Mouse (Mus musculus) ES-Bruce4 (cell line): ENCODE data around the gene Mical2. TPM values are rescaled to one million over a fixed set of nuclear protein-coding genes. Genes with fewer than 3 reads are reported as not detected.

Experiments used
- H3K27ac ChIP-seq: 2 replicates; pipeline ENCODE4 v1.5.1; 2012; ENCODE audit warnings: low read length, inconsistent platforms; ENCODE audit not compliant: insufficient read depth
- H3K27me3 ChIP-seq: 2 replicates; pipeline ENCODE4 v1.6.1; 2012; ENCODE audit warnings: mild to moderate bottlenecking, low read length, inconsistent platforms; ENCODE audit not compliant: control insufficient read depth, poor library complexity, insufficient read depth, severe bottlenecking
- H3K36me3 ChIP-seq: 2 replicates; pipeline ENCODE4 v1.6.1; 2012; ENCODE audit warnings: inconsistent platforms, mild to moderate bottlenecking, low read length, moderate library complexity; ENCODE audit not compliant: control insufficient read depth, poor library complexity, insufficient read depth, severe bottlenecking
- H3K4me1 ChIP-seq: one replicate; pipeline ENCODE4 v1.8.1; 2011; ENCODE audit warnings: low read length; ENCODE audit not compliant: control insufficient read depth, insufficient read depth
- H3K4me3 ChIP-seq: 2 replicates; pipeline ENCODE4 v1.5.1; 2011; ENCODE audit warnings: low read depth, mild to moderate bottlenecking, low read length
- H3K9ac ChIP-seq: 2 replicates; pipeline ENCODE4 v1.6.1; 2012; ENCODE audit warnings: low read depth, mild to moderate bottlenecking, inconsistent platforms; ENCODE audit not compliant: poor library complexity, severe bottlenecking
- H3K9me3 ChIP-seq: replicated peaks from 2 replicates; pipeline ENCODE4 v1.6.1; 2012; ENCODE audit warnings: mild to moderate bottlenecking, low read length, inconsistent platforms; ENCODE audit not compliant: control insufficient read depth, poor library complexity, insufficient read depth, severe bottlenecking
- CTCF ChIP-seq: IDR thresholded peaks from one replicate; pipeline ENCODE4 v1.8.1; 2011; ENCODE audit warnings: low read depth, low read length
- EP300 ChIP-seq: IDR thresholded peaks from 2 replicates; pipeline ENCODE4 v1.6.1; 2011; ENCODE audit warnings: low read depth, low read length; ENCODE audit not compliant: insufficient read depth
- POLR2A ChIP-seq: IDR thresholded peaks from one replicate; pipeline ENCODE4 v1.8.1; 2011; ENCODE audit warnings: low read length; ENCODE audit not compliant: insufficient read depth
- polyA plus RNA-seq: library from polyadenylated mRNA; stranded (reverse); fragments of >200 nt; gene quantifications from 2 replicates; pipeline ENCODE4 v1.2.4, GENCODE M21; 2011; ENCODE audit warnings: low read depth; ENCODE audit not compliant: missing spikeins, insufficient read depth, insufficient read length

Mical2 gene
- polyA plus RNA-seq, 1 experiment, result 2.4 TPM

DNA sequence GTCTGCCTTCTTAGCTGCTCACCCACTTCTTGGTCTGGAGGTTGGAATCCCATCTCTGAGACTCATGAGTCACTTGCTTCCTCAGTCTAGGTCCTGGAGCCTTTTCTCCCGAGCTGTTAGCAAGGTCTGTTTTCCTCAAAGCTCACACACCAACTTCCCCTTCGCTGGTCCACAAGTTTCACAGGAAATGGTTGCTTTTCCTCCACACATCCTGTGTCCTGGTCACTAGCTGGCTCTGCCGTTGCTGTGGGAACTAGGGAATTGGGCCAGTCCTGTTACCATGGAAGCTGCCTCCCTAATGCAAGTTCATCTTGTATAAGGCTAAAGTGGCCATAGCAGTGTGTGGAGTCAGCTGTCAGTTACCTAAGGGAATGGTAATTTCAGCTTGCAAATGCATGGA, 12.2 kb downstream of the Mical2 start:
- Histone ChIP-seq H3K4me1 (no peaks in the 10 kb centered on the region), H3K27ac (no peak overlapping the region), H3K27me3 (no peaks in the 10 kb centered on the region), H3K36me3 (no peaks in the 10 kb centered on the region), H3K4me3 (no peak overlapping the region), H3K9me3 (no peaks in the 10 kb centered on the region), H3K9ac (no peak overlapping the region)
- TF ChIP-seq EP300 (no peak), POLR2A (no peak)

DNA sequence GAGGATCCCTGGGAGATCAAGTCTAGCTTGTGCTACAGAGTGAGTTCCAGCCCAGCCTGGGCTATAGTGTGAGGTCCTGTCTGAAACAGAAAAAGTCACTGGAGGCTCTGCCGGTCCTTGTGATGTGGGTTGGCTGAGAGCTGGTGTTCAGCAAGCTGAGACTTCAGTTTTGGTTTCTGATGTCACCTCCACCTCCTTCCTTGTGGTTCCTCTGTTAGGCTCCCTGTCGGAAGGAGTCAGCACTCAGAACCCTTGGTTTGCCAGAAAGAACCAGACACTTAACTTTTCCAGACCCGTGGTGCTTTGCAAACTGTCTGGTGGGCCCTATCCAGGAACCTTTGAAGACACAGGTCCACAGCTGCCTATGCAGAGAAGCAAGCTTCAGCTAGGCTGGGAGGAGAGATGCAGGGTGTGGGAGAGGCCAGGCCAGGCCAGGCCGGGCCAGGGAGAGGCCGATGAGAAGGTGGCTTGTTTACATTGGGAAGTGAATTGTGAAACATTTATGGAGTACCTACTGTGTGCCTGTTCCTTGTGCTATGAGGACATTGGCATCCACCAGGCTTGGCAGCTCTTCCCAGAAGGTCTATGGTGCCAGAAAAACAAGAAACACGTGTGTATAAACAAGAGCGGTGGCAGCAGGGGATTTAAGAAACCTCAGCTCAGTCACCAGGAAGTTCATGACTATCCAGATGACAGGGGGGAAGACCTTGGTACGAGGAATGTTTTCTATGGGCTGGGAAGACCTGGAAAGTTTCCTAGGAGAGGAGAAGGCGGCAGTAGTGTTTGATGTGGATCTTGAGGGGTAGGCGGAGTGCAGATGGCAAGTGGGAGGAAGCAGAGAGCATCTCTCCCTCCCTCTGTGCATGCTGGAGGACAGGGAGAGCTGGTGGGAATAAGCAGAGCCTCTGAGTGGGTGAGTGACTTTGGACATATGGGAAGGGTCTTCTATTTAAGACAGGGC, 13.4 kb downstream of the Mical2 start:
- Histone ChIP-seq H3K36me3 (no peaks in the 10 kb centered on the region), H3K9me3 (no peaks in the 10 kb centered on the region), H3K4me1 (no peaks in the 10 kb centered on the region), H3K27me3 (no peaks in the 10 kb centered on the region), H3K4me3 (no peak overlapping the region), H3K9ac (no peak overlapping the region), H3K27ac (no peak overlapping the region)
- TF ChIP-seq CTCF (no peak), POLR2A (no peak), EP300 (no peak)

DNA sequence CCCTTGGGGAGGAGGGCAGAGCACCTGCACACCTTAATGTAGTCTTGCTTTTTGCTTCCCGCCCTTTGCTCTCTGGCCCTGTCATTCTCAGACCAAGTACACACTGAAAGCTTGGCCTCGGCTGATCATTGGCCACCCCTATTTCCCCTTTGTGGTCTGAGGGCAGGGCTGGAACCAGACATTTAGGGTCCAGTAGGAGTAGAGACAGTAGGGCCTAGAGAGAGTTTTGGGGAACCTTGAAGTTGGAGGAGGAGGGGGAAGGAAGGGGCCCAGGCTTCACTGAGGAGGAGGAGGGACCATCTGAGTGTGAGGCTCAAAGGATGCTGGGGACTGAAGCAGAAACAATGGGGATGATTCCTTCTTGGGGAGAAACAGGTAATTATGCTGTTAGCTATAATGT, 15.1 kb downstream of the Mical2 start:
- H3K9ac ChIP-seq, result no peak overlapping the region
- no peaks in the 10 kb centered on the region for H3K9me3 ChIP-seq
- no peak overlapping the region for H3K27ac ChIP-seq
- H3K4me3 ChIP-seq, result no peak overlapping the region
- no peaks in the 10 kb centered on the region for H3K27me3 ChIP-seq
- TF ChIP-seq CTCF, result no peak
- no peak for TF ChIP-seq POLR2A
- no peak for TF ChIP-seq EP300
- H3K4me1 ChIP-seq, result no peaks in the 10 kb centered on the region
- H3K36me3 ChIP-seq, result no peaks in the 10 kb centered on the region

DNA sequence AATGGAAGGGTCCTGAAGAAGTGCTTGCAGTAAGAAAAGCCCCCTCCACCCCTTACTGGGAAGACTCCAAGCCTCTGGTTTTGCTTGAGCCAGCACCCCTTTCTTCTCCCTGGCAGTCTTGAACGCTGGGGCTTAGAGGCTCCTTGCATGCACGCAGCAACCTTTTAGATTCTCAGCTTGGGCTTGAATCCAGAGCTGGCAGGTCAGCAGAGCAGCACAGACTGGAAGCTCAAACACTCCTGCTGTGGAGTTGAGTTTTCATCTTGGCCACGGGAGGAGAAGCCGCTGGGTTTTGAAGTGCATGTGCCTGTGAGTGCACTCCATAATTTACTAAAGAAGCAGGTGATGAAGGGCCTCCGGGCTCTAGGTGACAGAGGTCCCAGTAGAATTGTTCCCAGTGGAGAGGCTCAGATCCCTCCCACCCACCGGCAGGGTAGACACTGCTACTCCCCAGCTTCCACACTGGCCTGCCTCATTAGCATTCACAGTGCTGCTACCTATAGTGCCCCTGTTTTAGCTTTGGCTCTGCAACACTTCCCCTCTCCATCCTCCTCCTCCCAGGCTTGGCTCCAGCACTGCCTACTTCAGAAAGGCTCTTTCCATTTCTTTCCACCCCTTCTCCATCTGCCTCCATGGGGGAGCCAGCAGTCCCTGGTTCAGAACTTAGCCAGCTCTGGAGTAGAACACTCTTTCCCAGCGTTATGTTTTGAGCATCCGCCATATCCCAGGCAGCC, 15.7 kb downstream of the Mical2 start:
- Histone ChIP-seq H3K27me3 (no peaks in the 10 kb centered on the region), H3K9ac (no peak overlapping the region), H3K4me1 (no peaks in the 10 kb centered on the region), H3K4me3 (no peak overlapping the region), H3K27ac (no peak overlapping the region), H3K9me3 (no peaks in the 10 kb centered on the region), H3K36me3 (no peaks in the 10 kb centered on the region)
- TF ChIP-seq POLR2A (no peak), EP300 (no peak)

DNA sequence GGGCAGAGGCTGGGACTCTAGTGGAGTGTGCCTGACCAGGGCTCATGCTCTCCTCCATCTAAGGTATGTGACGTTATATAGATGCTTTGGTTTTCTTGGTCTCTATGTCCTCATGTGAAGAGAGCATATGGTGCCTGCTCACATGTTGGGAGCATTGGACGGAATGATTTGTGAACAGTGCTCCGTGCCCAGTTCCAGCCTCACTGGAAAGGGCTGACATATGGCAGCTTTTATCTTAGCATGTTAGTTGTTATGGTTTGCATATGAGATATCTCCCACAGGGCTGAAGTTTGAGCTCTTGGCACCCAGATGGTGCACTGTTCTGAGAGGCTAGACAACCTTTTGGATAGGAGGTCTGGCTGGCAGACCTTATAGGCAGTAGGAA, 16.3 kb downstream of the Mical2 start:
- TF ChIP-seq CTCF (no peak), EP300 (no peak), POLR2A (no peak)
- Histone ChIP-seq H3K9ac (no peak overlapping the region), H3K9me3 (no peaks in the 10 kb centered on the region), H3K4me3 (no peak overlapping the region), H3K27me3 (no peaks in the 10 kb centered on the region), H3K36me3 (no peaks in the 10 kb centered on the region), H3K27ac (no peak overlapping the region), H3K4me1 (no peaks in the 10 kb centered on the region)

DNA sequence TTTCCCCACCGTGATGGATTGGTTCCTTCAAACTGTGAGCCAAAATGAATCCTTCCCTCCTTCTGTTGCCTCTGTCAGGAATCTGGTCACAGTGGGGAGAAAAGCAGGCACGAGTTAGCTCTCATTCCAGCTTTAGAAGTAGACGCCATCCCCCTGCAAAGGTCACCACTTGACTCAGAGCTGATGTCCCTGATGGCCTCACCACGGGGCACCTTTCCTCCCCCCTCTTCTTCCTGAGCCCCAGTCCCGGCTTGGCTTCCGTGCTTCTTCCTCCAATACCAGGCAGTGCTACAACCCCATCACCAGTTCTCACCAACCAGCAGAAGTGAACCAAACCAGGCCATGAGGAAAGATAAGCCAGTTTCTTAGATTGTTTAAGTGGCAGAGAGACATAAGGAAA, 16.9 kb downstream of the Mical2 start:
- Histone ChIP-seq H3K4me3 (no peak overlapping the region), H3K27ac (no peak overlapping the region), H3K27me3 (no peaks in the 10 kb centered on the region), H3K36me3 (no peaks in the 10 kb centered on the region), H3K9ac (no peak overlapping the region), H3K4me1 (no peaks in the 10 kb centered on the region), H3K9me3 (no peaks in the 10 kb centered on the region)
- TF ChIP-seq CTCF (no peak), POLR2A (no peak), EP300 (no peak)
